Mouse (Mus musculus): ENCODE data around the gene Kazald1.
A peak's percentile ranks its signal among the peaks of the same experiment; 100 is the strongest.

DNA sequence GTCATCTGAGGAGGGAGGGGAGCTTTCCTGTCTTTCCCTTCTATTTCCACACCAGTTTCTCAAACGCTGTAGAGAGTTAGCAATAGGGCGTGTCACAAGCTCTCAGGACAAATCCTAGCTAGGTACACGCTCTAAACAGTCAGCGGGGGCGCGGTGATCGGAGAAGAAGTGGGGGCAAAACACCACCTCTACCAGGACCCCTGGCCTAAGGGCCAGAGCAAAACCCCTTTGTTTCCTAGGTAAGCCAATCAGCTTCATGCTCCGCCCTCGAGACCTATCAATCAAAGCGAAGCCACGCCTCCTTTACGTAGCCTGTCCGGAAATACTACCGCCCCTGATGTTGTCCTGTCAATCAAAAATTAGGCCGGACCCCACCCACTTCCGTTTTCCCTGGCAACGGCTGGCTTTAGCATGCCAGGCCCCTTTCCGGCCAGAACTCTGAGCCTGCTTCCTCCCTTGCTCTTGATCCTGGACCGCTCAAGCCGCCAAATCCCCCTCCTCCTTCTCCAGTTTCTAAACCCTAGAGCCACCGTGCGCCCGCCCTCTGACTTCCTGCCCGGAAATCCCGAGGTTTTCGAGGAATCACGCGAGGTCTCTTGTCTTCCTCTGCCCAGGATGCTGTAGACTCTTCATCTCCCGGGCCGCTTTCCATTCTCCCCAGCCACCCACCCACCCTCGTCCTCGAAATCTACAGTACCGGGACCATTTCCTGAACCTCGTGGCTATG lies 16.8 kb upstream of the Kazald1 start:
- TF ChIP-seq EP300 (IDR thresholded peaks at IDR 0.05; ENCODE audit: insufficient read depth, low read depth, low read length) (no peak), CTCF (IDR thresholded peaks at IDR 0.05; ENCODE audit: low read depth, low read length) (no peak), POLR2A (IDR thresholded peaks at IDR 0.05; ENCODE audit: insufficient read depth, low read length) (peak; percentile 56)
